Mouse (Mus musculus): ENCODE data around the gene Stat5b.

DNA sequence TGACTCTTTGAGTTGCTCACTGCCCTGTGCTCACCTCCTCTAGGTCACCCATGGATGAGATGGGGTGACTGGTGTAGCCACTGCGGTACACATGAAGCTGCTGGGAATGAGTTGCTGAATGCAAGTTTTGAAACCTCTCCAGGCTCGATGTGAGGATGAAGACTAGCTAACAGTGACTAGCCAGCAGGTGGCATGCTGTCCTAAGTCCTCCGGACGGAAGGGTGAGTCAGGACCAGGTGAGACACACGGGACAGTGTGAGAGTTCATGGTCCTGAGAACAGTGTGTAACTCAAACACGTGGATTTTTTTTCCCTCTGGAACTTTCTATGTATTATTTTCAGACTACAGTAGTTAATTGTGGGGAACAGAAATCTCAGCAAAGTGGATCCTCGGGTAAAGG, 17.1 kb downstream of the Stat5b start:
- TF ChIP-seq CTCF (IDR thresholded peaks at IDR 0.05; ENCODE audit: low read depth, low read length): no peak
- no peak for TF ChIP-seq POLR2A (IDR thresholded peaks at IDR 0.05; ENCODE audit: borderline replicate concordance, low read depth, low read length)
